Mouse (Mus musculus) lung, postnatal 10 days (tissue): ENCODE results near the gene Scube2.

ENCODE experiments used
- DNase-seq: peaks from one replicate; pipeline ENCODE4 v3.0.0; 2021

Gene Scube2

GRCm38 (mm10) chr7:109849750-109850434 lies 15.6 kb downstream of the Scube2 start:
- DNase-seq, result no peak

DNA sequence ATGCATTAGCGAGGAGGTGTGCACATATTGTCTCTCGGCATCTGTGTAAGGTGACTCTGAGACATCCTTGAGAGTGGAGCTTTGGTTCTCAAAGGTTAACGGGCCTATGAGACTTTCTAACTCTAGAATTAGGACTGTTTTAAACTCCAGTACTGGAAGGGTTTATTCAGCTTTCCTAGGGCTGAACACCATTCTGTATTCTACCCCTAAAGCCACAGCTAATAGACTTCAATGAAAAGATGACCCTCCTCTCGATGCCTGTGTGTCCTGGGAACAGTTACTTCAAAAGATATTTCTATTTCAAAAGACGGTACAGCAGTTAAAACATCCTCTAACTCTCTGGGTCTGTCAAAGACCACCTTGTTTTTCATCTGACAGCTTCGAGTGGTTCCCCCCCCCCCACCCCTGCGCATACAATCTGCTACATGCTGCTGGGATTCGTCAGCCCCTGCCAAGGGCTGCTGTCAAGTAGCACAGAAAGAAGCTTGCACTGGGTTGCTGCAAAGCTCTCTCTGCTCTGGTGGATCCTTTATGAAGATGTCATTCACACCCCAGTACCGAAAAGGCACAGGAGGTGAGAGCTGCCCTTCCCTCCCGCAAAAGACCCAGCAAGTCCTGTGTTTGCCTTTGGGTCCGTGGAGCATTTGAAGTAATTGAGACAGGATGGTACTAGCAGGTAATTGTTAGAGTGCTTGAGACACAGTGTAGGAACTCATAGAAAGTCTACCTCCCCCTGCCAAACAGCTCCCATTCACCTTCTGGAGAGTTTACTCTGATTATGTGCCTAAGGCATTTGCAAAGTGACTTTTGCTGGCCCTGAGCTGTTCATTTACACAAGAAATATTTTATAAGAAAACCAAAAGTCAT lies 16.4 kb downstream of the Scube2 start:
- DNase-seq, result no peak

DNA sequence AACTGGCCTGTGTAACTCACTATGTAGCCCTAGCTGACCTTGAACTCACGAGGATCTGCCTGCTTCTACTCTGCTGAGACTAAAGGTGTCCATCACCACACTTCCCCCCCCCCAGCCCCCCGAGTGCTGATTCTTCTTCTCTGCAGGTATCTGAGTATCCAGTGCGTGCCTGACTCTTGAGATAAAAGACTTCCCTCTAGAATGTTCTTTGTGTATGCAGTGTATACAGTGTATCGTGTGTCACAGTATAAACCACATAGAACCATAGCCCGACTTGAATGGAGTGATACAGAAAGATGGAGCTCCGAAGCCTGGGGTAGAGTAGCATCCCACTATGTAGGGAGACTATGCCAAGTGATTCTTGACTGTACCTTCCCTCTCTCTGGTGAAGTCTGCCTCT lies 21.4 kb downstream of the Scube2 start:
- no peak for DNase-seq

- DNase-seq, result peak; percentile 70
Observed at GRCm38 (mm10) chr7:109841618-109842418, 23.7 kb downstream of the Scube2 start.

DNA sequence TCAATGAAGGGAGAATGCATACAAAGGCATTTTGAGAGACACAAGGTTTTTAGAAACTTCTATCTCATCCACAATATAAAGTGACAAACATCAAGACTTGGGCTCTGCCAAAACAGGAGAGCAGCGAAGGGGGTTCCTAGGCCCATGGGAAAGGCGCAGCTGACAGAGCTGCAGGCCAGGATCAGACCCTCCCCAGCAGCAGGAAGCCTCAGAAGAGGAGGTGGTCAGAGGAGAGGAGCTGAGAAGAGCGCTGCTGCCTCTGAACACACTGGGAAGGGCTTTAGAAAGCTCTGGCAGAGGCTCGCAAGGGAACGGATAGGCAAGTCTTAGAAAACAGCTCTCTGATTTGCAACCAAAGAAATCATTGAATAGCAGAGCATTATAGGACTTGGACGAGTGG lies 24.4 kb downstream of the Scube2 start:
- DNase-seq, result no peak

DNA sequence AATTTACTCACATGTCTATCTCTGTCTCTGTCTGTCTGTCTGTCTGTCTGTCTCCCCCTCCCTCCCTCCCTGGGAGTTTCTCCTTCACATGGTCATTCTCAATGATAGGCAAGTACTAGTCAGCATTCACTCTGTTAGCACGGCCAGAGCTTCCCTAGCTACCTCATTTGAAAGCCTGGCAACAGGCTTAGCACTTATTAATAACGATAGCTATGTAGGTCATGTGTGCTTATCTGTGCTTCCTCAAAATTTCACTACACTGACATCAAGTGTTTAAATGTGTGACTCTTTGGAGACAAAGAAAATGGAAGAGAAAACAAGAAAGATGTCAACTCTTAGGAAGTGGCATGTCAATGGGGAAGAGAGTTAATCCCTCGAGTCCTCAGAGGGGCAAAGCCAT lies 26.9 kb downstream of the Scube2 start:
- DNase-seq, result no peak

DNA sequence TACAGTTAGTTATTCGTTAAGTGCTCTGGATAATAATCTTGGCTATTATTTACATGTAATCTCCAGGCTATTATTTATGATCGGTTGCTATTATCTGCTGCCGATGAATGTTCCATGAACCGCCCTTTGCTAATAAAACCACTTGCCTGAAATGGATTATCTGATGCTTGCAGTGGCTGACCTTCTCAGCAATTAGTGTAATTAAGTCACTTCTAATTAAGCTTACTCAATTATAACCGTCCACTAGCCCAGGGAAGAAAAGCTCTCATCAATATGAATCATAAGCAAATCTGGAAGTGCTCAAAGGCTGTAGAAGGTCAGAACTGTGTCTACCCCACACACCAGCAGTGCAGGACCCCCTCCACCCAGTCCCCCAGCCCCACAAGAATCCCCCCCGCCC lies 27.8 kb downstream of the Scube2 start:
- no peak for DNase-seq

- no peak for DNase-seq
Observed at GRCm38 (mm10) chr7:109834894-109835293, 30.6 kb downstream of the Scube2 start.

DNA sequence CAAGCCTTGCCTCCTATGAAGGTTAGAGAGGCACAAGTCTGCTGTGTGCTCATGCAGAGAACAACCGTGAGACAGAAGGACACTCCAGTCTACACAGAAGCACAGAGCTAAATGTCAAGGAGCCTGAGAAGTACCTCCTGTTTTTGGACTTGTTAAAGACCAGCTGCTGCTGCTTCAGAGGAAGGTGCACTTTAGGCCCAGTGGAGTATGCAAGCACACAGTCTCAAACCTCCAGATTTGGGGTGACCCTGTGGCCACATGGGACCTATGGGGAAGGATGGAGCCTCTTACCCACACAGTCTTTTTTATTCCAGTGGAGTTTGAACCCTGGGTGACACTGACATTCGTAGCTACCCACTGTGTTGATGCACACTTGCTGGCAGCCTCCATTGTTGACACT lies 34.1 kb downstream of the Scube2 start:
- DNase-seq, result no peak

DNA sequence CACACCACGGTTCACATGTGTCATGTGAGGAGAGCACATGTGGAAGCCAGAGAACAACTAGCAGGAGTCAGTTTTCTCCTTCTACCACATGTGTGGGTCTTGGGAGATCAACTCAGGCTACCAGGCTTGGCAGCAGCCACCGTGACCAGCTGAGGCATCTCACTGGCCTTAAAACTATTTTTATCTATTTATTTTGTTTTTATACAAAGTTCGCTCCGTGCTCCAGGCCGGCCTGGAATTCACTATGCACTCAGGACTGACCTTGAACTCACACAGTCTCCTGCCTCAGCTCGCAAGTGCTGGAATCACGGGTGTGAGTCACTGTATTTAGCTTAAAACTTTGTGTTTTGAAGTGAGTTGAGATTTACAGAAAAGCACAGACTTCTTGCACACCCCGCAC lies 38.6 kb downstream of the Scube2 start:
- peak; percentile 66 for DNase-seq

GRCm38 (mm10) chr7:109825293-109825692 lies 40.2 kb downstream of the Scube2 start:
- DNase-seq, result peak; percentile 51

DNA sequence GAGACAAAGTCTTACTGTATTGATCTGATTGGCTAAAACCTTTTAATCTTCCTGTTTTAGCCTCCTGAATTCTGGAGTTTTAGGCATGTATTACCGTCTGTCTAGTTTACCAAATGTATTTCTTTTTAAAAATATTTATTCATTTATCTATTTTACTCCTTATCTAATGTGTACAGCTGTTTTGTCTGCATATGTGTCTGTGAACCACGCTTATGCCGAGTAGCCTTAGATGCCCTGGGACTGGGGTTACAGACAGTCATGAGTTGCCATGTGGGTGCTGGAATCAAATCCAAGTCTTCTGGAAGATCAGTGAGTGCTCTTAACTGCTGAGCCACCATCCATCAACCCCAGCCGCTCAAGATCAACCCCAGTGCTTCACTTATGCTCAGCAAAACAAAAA lies 46.9 kb downstream of the Scube2 start:
- DNase-seq, result no peak

GRCm38 (mm10) chr7:109817954-109818353 lies 47.5 kb downstream of the Scube2 start:
- DNase-seq, result no peak

DNA sequence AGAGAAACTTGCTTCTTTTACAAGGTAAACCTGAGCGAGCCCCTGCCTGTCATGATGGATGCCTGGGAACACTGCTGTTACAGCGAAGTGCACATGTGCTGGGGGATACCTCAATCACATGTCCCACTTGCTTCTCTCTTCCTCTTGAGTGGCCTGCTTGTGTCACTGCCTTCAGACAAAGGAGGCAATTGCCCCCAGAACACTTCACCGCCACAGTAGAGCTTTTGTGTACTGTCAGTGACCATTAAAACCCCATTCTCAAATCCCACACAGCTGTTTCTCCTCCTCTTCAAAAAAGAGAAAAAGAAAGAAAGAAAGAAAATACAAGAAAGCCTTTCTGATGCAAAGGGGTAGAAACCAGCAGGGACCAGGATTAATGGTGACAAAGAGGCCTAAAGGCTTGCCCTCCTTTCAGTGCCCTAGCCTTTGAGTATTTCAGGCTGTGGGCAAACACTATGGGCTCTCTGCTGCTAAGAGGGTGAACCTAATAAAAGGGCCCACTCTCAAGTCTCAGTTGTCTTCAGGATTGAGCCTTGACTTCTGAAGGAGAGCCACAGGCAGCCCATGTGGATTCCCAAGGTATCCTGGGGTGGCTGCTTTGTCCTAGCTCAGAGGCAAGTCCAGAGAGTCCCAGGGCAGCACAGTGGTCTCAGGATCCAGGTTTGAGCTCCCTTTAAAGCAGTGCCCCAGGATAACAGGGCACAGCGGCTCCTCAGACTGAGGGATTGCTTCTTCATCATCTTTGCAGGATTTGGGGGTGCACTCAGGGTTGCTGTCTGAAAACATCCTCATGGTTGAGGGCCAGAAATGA lies 51.9 kb downstream of the Scube2 start:
- no peak for DNase-seq

GRCm38 (mm10) chr7:109807616-109808485 lies 57.6 kb downstream of the Scube2 start:
- no peak for DNase-seq

- peak; percentile 56 for DNase-seq
Observed at GRCm38 (mm10) chr7:109804843-109805242, 60.6 kb downstream of the Scube2 start.

- DNase-seq, result no peak
Observed at GRCm38 (mm10) chr7:109804355-109804754, 61.1 kb downstream of the Scube2 start.

GRCm38 (mm10) chr7:109803516-109803915 lies 62.0 kb downstream of the Scube2 start:
- DNase-seq, result no peak

- no peak for DNase-seq
Observed at GRCm38 (mm10) chr7:109800626-109801025, 64.9 kb downstream of the Scube2 start.

DNA sequence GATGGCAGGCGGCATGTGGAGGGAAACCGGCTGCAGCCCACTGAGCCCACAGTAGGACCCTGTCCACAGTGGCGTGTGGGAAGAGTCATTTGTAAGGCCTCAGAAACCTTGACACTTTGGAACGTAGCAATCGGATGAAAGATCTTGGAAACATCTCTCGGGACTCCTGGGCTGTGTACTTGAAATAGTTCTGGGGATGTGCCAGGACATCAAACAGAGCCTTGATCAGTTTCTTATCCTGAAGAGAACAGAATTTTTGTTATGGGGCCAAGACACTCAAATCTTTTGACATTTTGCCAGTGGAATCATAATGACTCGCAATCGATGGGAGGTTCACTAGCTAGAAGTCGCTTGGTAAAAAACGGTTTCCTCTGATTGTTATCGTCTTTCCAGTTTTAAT lies 66.3 kb downstream of the Scube2 start:
- peak; percentile 41 for DNase-seq

- DNase-seq, result peak; percentile 27
Observed at GRCm38 (mm10) chr7:109795564-109795963, 69.9 kb downstream of the Scube2 start.

DNA sequence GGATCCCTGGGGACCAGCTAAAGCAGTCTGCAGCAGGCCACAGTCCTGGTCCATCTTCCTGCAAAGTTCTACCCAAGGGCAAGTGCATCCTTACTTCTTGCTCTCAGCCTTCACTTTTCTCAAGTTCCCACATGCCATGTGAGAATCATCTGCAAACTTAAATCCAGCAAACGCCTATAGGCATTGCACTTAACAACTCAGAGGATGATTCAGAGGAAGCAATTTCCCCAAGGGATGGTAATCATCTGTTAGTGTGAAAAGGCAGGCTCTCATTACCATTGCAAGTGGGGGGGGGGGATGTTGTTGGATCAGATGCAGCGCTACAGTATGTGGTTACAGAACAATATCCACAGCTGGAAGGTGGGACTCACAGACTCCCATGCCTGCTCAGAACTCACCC lies 70.9 kb downstream of the Scube2 start:
- no peak for DNase-seq
